Mouse (Mus musculus): ENCODE data around the gene Dync1i1.

- TF ChIP-seq CTCF (IDR thresholded peaks at IDR 0.05; ENCODE audit: borderline replicate concordance, insufficient read depth, low read length) (no peak), POLR2A (IDR thresholded peaks at IDR 0.05; ENCODE audit: low read depth, low read length) (no peak)
These were observed 146.3 kb downstream of the Dync1i1 start for GRCm38 (mm10) chr6:5871581-5872298.
